14 mouse cellular contexts compared by ENCODE assay signal in the genomic region with DNA sequence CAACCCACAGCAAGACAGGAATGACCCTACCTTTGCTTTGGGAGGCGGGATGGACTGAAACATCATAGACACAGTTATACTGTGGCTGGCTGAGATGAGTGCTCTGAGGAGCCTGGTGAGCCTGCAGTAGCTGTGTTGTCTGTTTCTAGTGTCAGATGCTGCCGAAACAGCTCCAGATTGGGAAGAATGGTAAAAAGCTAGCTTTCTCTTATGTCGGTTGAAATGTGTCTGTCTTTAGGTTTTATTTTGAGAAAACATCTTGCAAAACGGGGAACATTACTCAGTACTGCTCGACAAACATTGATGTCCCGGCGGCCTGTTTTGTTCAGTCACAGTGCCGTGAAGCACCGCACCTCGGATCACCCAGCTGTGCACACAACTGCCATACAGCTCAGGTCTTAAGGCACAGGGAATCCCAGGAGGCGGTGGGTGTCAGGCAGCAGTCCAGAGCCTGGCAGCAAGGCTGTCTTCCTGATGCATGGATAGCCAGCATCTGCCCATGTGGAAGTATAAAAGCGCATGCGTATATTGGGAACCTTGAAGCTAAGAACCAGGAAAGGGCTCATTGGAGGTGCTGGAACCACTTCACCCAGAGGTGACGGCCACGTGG.
DNase-seq lines count a peak whose midpoint lies in the region; ATAC-seq and TF ChIP-seq lines count a peak whose summit lies in the region.
"Had no signal": no experiment of that assay in that cellular context is flagged by ENCODE, and none has a peak within 500 bp of the region (broad histone marks: within the 10 kb centered on the region; RNA-seq: fewer than 3 reads in every experiment).

No protein-coding gene starts in this region.

- intact Hi-C loops in left cerebral cortex, adult 2 months (cut with DNase I), result no loop called here
- intact Hi-C loops in left cerebral cortex, postnatal 10 days (cut with DNase I), result no loop called here

- H3K27ac ChIP-seq in left cerebral cortex, adult 2 months, result peak overlapping the region; percentile 9
- peak overlapping the region; percentile 93 for H3K27ac ChIP-seq in forebrain, embryonic 14.5 days (ENCODE audit: low read depth, low read length)
- H3K27ac ChIP-seq in hindbrain, postnatal 0 days, result peak overlapping the region; percentile 11; the same call in 1 of the 2 replicates
- no peak overlapping the region; the same call in 1 of the 2 replicates for H3K27ac ChIP-seq in neural tube, embryonic 15.5 days (replicated peaks)
- H3K27ac ChIP-seq: heart, embryonic 15.5 days had no signal

- no peak for ATAC-seq in forebrain, embryonic 14.5 days
- no peak for ATAC-seq in hindbrain, postnatal 0 days
- ATAC-seq in neural tube, embryonic 15.5 days (ENCODE audit: low FRiP score), result no peak
- ATAC-seq: liver, postnatal 0 days; Patski had no signal

- 0 out of 2 replicates have a peak, but pooled peaks cover 3% of the 10 kb centered on the region for H3K36me3 ChIP-seq in forebrain, embryonic 14.5 days (ENCODE audit: control insufficient read depth, insufficient read depth, low read length)
- H3K36me3 ChIP-seq in hindbrain, postnatal 0 days (ENCODE audit: insufficient read depth, low read length), result no peaks in the 10 kb centered on the region
- no peaks in the 10 kb centered on the region for H3K36me3 ChIP-seq in neural tube, embryonic 15.5 days
- H3K36me3 ChIP-seq: heart, embryonic 15.5 days had no signal

- H3K27me3 ChIP-seq in forebrain, embryonic 14.5 days (replicated peaks; ENCODE audit: control insufficient read depth, insufficient read depth, low read length), result 0 out of 2 replicates have a peak, but pooled peaks cover 2% of the 10 kb centered on the region
- no peaks in the 10 kb centered on the region for H3K27me3 ChIP-seq in hindbrain, postnatal 0 days (ENCODE audit: insufficient read depth, low read length)
- no peaks in the 10 kb centered on the region for H3K27me3 ChIP-seq in neural tube, embryonic 15.5 days (replicated peaks)

- no peaks in the 10 kb centered on the region for H3K9me3 ChIP-seq in forebrain, embryonic 14.5 days (replicated peaks; ENCODE audit: control insufficient read depth, low read length)
- H3K9me3 ChIP-seq in hindbrain, postnatal 0 days (ENCODE audit: low read length), result no peaks in the 10 kb centered on the region
- no peaks in the 10 kb centered on the region for H3K9me3 ChIP-seq in neural tube, embryonic 15.5 days (replicated peaks)
- H3K9me3 ChIP-seq: heart, embryonic 15.5 days had no signal

- no peak for TF ChIP-seq CTCF in left cerebral cortex, adult 2 months (IDR thresholded peaks at IDR 0.05)
- TF ChIP-seq CTCF in hindbrain, postnatal 0 days (IDR thresholded peaks at IDR 0.05; ENCODE audit: low read depth), result no peak

- no peak overlapping the region for H3K4me2 ChIP-seq in forebrain, embryonic 14.5 days (ENCODE audit: low read length)
- no peak overlapping the region for H3K4me2 ChIP-seq in hindbrain, postnatal 0 days (ENCODE audit: low read depth, low read length)
- H3K4me2 ChIP-seq in neural tube, embryonic 15.5 days, result no peak overlapping the region
- H3K4me2 ChIP-seq: heart, embryonic 15.5 days had no signal

- WGBS in forebrain, embryonic 14.5 days, result 73% methylated on average over 15 of the region's 15 CpGs
- 63% methylated on average over 15 of the region's 15 CpGs for WGBS in hindbrain, postnatal 0 days
- WGBS in neural tube, embryonic 15.5 days, result 58% methylated on average over 15 of the region's 15 CpGs

- DNase-seq in left cerebral cortex, adult 2 months (ENCODE audit: extremely low spot score in 1 of 2, low spot score in 2 of 2), result peak in 1 of 2 experiments; percentile 28
- no peak for DNase-seq in left cerebral cortex, postnatal 10 days (ENCODE audit: extremely low spot score in 1 of 2, low spot score in 2 of 2)
- no peak for DNase-seq in forebrain, embryonic 14.5 days (ENCODE audit: low spot score)
- no peak for DNase-seq in hindbrain, postnatal 0 days (ENCODE audit: low spot score)
- no peak for DNase-seq in heart, postnatal 4 days
- no peak for DNase-seq in c-Kit-positive CD71-positive TER-119-positive erythroid progenitor cells, embryonic 14.5 days (ENCODE audit: low spot score)
- DNase-seq in gastrocnemius, adult 18-20 months (ENCODE audit: low spot score), result no peak
- DNase-seq: B cell, adult 2 months; cerebellum, adult 2 months; kidney, adult 8-10 months; liver, postnatal 0 days had no signal

- peak overlapping the region; percentile 29; the same call in 1 of the 2 replicates for H3K9ac ChIP-seq in forebrain, embryonic 14.5 days (ENCODE audit: low read length)
- no peak overlapping the region; the same call in 1 of the 2 replicates for H3K9ac ChIP-seq in hindbrain, postnatal 0 days (replicated peaks; ENCODE audit: low read length)
- H3K9ac ChIP-seq in neural tube, embryonic 15.5 days (replicated peaks), result 0 out of 2 replicates have a peak overlapping the region, but pooled peaks have one; percentile 8
- H3K9ac ChIP-seq: heart, embryonic 15.5 days; liver, postnatal 0 days had no signal

- no peak overlapping the region for H3K4me3 ChIP-seq in left cerebral cortex, adult 2 months
- H3K4me3 ChIP-seq in forebrain, embryonic 14.5 days (ENCODE audit: low read depth, low read length), result no peak overlapping the region
- no peak overlapping the region for H3K4me3 ChIP-seq in hindbrain, postnatal 0 days (ENCODE audit: low read length)
- no peak overlapping the region for H3K4me3 ChIP-seq in neural tube, embryonic 15.5 days (replicated peaks)
- H3K4me3 ChIP-seq: heart, embryonic 15.5 days had no signal

- H3K4me1 ChIP-seq in forebrain, embryonic 14.5 days (ENCODE audit: control insufficient read depth, insufficient read depth, low read length), result peaks cover 46% of the 10 kb centered on the region
- H3K4me1 ChIP-seq in hindbrain, postnatal 0 days (ENCODE audit: insufficient read depth, low read length), result peaks cover 16% of the 10 kb centered on the region
- peaks cover 52% of the 10 kb centered on the region for H3K4me1 ChIP-seq in neural tube, embryonic 15.5 days
